Mouse (Mus musculus) testis, adult 2 months (tissue): ENCODE data around the gene Erlin1. TPM values are rescaled to one million over a fixed set of nuclear protein-coding genes. Genes with fewer than 3 reads are reported as not detected.
A peak's percentile ranks its signal among the peaks of the same experiment; 100 is the strongest.

ENCODE experiments used
- H3K27ac ChIP-seq: fragments of 200-500 bp; 2 replicates; pipeline ENCODE4 v1.5.1; 2012; ENCODE audit warnings: low read depth, low read length; ENCODE audit not compliant: control insufficient read depth, insufficient read depth
- H3K27me3 ChIP-seq: fragments of 200-500 bp; 2 replicates; pipeline ENCODE4 v1.6.1; 2012; ENCODE audit warnings: mild to moderate bottlenecking, low read length, moderate library complexity; ENCODE audit not compliant: control insufficient read depth, insufficient read depth
- H3K36me3 ChIP-seq: fragments of 200-500 bp; 2 replicates; pipeline ENCODE4 v1.6.1; 2012; ENCODE audit warnings: mild to moderate bottlenecking, low read length; ENCODE audit not compliant: control insufficient read depth, insufficient read depth
- H3K4me1 ChIP-seq: fragments of 200-500 bp; 2 replicates; pipeline ENCODE4 v1.6.1; 2012; ENCODE audit warnings: low read length; ENCODE audit not compliant: control insufficient read depth, insufficient read depth
- H3K4me3 ChIP-seq: fragments of 200-500 bp; 2 replicates; pipeline ENCODE4 v1.5.1; 2012; ENCODE audit warnings: low read depth, mild to moderate bottlenecking, low read length, moderate library complexity, mixed read lengths; ENCODE audit not compliant: control insufficient read depth
- CTCF ChIP-seq: fragments of 200-500 bp; IDR thresholded peaks from 2 replicates; pipeline ENCODE4 v1.5.1; 2012; ENCODE audit warnings: low read depth, mild to moderate bottlenecking, inconsistent platforms, low read length, moderate library complexity; ENCODE audit not compliant: control insufficient read depth, insufficient read depth, insufficient replicate concordance
- POLR2A ChIP-seq: fragments of 200-500 bp; IDR thresholded peaks from 2 replicates; pipeline ENCODE4 v1.6.1; 2012; ENCODE audit warnings: low read depth, mild to moderate bottlenecking, inconsistent platforms, low read length, moderate library complexity; ENCODE audit not compliant: control insufficient read depth
- polyA plus RNA-seq: library from polyadenylated mRNA; depleted of rRNA; stranded (reverse); fragments of >200 nt; gene quantifications from 2 replicates; pipeline ENCODE4 v1.2.3, GENCODE M21; 2012

Gene Erlin1
- polyA plus RNA-seq, 1 experiment = 27.8 TPM

GRCm38 (mm10) chr19:44106831-44107660 lies 37.5 kb upstream of the Erlin1 start, which contains the start of gene Chuk:
Gene Chuk, minus strand, starts transcription at chr19:44107480.
- TF ChIP-seq POLR2A (peak; percentile 68), CTCF (no peak)
- Histone ChIP-seq H3K27me3 (no peaks in the 10 kb centered on the region), H3K36me3 (0 out of 2 replicates have a peak, but pooled peaks cover 1% of the 10 kb centered on the region), H3K4me3 (peak within 1 kb of the TSS; percentile 94), H3K4me1 (peaks cover 5% of the 10 kb centered on the region), H3K27ac (peak within 1 kb of the TSS; percentile 89)

GRCm38 (mm10) chr19:44104393-44104792 lies 34.8 kb upstream of the Erlin1 start:
- peaks cover 5% of the 10 kb centered on the region for H3K4me1 ChIP-seq
- H3K27me3 ChIP-seq = no peaks in the 10 kb centered on the region
- no peak overlapping the region for H3K27ac ChIP-seq
- TF ChIP-seq CTCF (no peak), POLR2A (no peak)
- H3K36me3 ChIP-seq = 0 out of 2 replicates have a peak, but pooled peaks cover 1% of the 10 kb centered on the region
- H3K4me3 ChIP-seq = no peak overlapping the region

GRCm38 (mm10) chr19:44103001-44103400 lies 33.4 kb upstream of the Erlin1 start:
- H3K27ac ChIP-seq = no peak overlapping the region
- TF ChIP-seq POLR2A (no peak), CTCF (no peak)
- peaks cover 4% of the 10 kb centered on the region for H3K4me1 ChIP-seq
- H3K27me3 ChIP-seq = no peaks in the 10 kb centered on the region
- no peak overlapping the region for H3K4me3 ChIP-seq
- H3K36me3 ChIP-seq = peaks cover 3% of the 10 kb centered on the region; the same call in 1 of the 2 replicates

- H3K4me1 ChIP-seq = no peaks in the 10 kb centered on the region
- no peak overlapping the region for H3K27ac ChIP-seq
- H3K27me3 ChIP-seq = no peaks in the 10 kb centered on the region
- H3K4me3 ChIP-seq = no peak overlapping the region
- H3K36me3 ChIP-seq = peaks cover 3% of the 10 kb centered on the region; the same call in 1 of the 2 replicates
- no peak for TF ChIP-seq POLR2A
- TF ChIP-seq CTCF = no peak
Measured at GRCm38 (mm10) chr19:44100840-44101239, 31.3 kb upstream of the Erlin1 start.

- Histone ChIP-seq H3K27ac (no peak overlapping the region), H3K27me3 (no peaks in the 10 kb centered on the region), H3K4me3 (no peak overlapping the region), H3K36me3 (no peaks in the 10 kb centered on the region; the same call in none of the 2 replicates), H3K4me1 (no peaks in the 10 kb centered on the region)
- no peak for TF ChIP-seq CTCF
- TF ChIP-seq POLR2A = no peak
Measured at GRCm38 (mm10) chr19:44086278-44086677, 16.7 kb upstream of the Erlin1 start.

GRCm38 (mm10) chr19:44080920-44081319 lies 11.3 kb upstream of the Erlin1 start:
- Histone ChIP-seq H3K4me3 (no peak overlapping the region), H3K27me3 (no peaks in the 10 kb centered on the region), H3K4me1 (no peaks in the 10 kb centered on the region), H3K36me3 (no peaks in the 10 kb centered on the region; the same call in 1 of the 2 replicates), H3K27ac (no peak overlapping the region)
- TF ChIP-seq POLR2A = no peak
- TF ChIP-seq CTCF = no peak

- no peaks in the 10 kb centered on the region; the same call in 1 of the 2 replicates for H3K36me3 ChIP-seq
- H3K4me3 ChIP-seq = no peak overlapping the region
- H3K27ac ChIP-seq = no peak overlapping the region
- H3K4me1 ChIP-seq = no peaks in the 10 kb centered on the region
- no peak for TF ChIP-seq CTCF
- no peak for TF ChIP-seq POLR2A
- no peaks in the 10 kb centered on the region for H3K27me3 ChIP-seq
Measured at GRCm38 (mm10) chr19:44080023-44080422, 10.4 kb upstream of the Erlin1 start.
